Mouse (Mus musculus) lung, postnatal 0 days (tissue): ENCODE results near the gene Tada2a. TPM values are rescaled to one million over a fixed set of nuclear protein-coding genes. Genes with fewer than 3 reads are reported as not detected.

Experiments
- ATAC-seq: fragments of 200-750 bp; cut with Nextera tagmentation; 2 replicates; pipeline ENCODE4 v1.8.0; 2017; ENCODE audit warnings: moderate library complexity
- DNase-seq: peaks from one replicate; pipeline ENCODE4 v3.0.0-alpha.2; 2016; ENCODE audit warnings: low spot score
- H3K27ac ChIP-seq: fragments of 300-500 bp; sonication (generic); 2 replicates; pipeline ENCODE4 v1.5.1; 2014; ENCODE audit warnings: antibody characterized with exemption, mild to moderate bottlenecking, low read length, mixed read lengths
- H3K27me3 ChIP-seq: fragments of 300-500 bp; sonication (generic); replicated peaks from 2 replicates; pipeline ENCODE4 v1.6.1; 2014; ENCODE audit warnings: low read length, mixed read lengths; ENCODE audit not compliant: insufficient read depth
- H3K36me3 ChIP-seq: fragments of 300-500 bp; sonication (generic); 2 replicates; pipeline ENCODE4 v1.6.1; 2014; ENCODE audit warnings: low read length, mixed read lengths; ENCODE audit not compliant: insufficient read depth
- H3K4me1 ChIP-seq: fragments of 300-500 bp; sonication (generic); 2 replicates; pipeline ENCODE4 v1.6.1; 2014; ENCODE audit warnings: antibody characterized with exemption, low read depth, low read length, mixed read lengths; ENCODE audit not compliant: insufficient read depth
- H3K4me2 ChIP-seq: fragments of 300-500 bp; sonication (generic); replicated peaks from 2 replicates; pipeline ENCODE4 v1.6.1; 2014; ENCODE audit warnings: low read depth, mild to moderate bottlenecking, low read length, moderate library complexity, mixed read lengths
- H3K4me3 ChIP-seq: fragments of 300-500 bp; sonication (generic); 2 replicates; pipeline ENCODE4 v1.5.1; 2014; ENCODE audit warnings: low read depth, low read length
- H3K9ac ChIP-seq: fragments of 300-500 bp; sonication (generic); replicated peaks from 2 replicates; pipeline ENCODE4 v1.6.1; 2014; ENCODE audit warnings: low read depth, mild to moderate bottlenecking
- H3K9me3 ChIP-seq: fragments of 300-500 bp; sonication (generic); 2 replicates; pipeline ENCODE4 v1.6.1; 2016; ENCODE audit warnings: low read length, mixed read lengths
- CTCF ChIP-seq: IDR thresholded peaks from 2 replicates; pipeline ENCODE4 v1.5.1; 2016; ENCODE audit warnings: antibody characterized with exemption, mild to moderate bottlenecking
- EP300 ChIP-seq: IDR thresholded peaks from 2 replicates; pipeline ENCODE4 v1.6.1; 2016; ENCODE audit warnings: antibody characterized with exemption, mild to moderate bottlenecking, control low read depth
- WGBS: fragments of 180-500 bp; shearing (Covaris S2); extraction: QIAGEN DNeasy Blood & Tissue Kit; methylation state at CpG from one replicate; pipeline ENCODE4 v1.1.7; 2014; 5-methylcytosine and 5-hydroxymethylcytosine counted together
- polyA plus RNA-seq: library from polyadenylated mRNA; unstranded; fragments of >200 nt; fragmentation: Nextera tagmentation; extraction: Ambion mirVana; gene quantifications from 2 replicates; pipeline ENCODE4 v1.2.1, GENCODE M21; 2015

Tada2a gene
- polyA plus RNA-seq, 1 experiment from 2014 or later, result 15.0 TPM

DNA sequence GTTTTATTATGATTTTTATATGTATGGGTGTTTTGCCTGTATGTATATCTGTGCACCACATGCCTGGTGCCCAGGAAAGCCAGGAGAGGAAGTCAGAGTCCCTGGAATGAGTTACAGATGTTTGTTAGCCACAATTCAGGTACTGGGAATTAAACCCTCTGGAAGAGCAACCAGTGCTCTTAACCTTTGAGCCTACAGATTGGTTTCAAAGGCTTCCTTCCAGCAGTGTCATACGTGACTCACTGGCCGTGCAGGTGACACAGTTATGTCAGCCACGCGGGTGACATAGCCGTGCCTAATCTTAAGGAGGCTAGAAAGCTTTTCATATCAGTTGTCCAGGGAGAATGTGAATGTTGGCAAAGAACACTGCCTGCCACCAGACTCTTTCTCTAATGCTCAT is 95.7 kb downstream of the Tada2a start:
- Histone ChIP-seq H3K27me3 (no peaks in the 10 kb centered on the region), H3K9me3 (no peaks in the 10 kb centered on the region), H3K4me2 (no peak overlapping the region), H3K4me3 (no peak overlapping the region), H3K27ac (no peak overlapping the region), H3K36me3 (no peaks in the 10 kb centered on the region; the same call in 1 of the 2 replicates), H3K4me1 (no peaks in the 10 kb centered on the region), H3K9ac (no peak overlapping the region)
- 75% methylated on average over 5 of the region's 5 CpGs for WGBS
- no peak for ATAC-seq
- TF ChIP-seq CTCF (no peak), EP300 (no peak)
- DNase-seq, result no peak

DNA sequence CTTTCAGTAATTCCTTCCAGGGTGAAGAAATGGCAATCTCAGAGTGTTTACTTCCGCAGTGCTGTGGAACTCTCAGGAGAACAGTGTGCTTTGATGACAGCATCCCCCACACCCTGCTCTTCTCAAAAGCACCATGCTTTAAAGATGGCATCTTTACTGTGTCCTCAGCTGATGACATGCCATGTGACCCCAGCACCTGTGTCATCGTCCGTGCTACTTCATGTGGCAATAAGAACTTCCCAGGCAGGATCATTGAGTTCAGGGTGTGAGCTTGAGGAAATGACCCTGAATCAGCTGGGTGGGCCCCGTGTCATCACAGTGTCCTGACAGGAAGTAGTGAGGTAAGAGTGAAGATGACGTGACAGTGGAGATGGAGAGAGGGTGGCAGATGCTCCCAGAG is 96.8 kb downstream of the Tada2a start:
- TF ChIP-seq CTCF, result no peak
- TF ChIP-seq EP300, result no peak
- ATAC-seq (no peak), DNase-seq (no peak)
- H3K4me2 ChIP-seq, result no peak overlapping the region
- no peak overlapping the region for H3K27ac ChIP-seq
- H3K9me3 ChIP-seq, result no peaks in the 10 kb centered on the region
- no peaks in the 10 kb centered on the region; the same call in 1 of the 2 replicates for H3K36me3 ChIP-seq
- no peak overlapping the region for H3K4me3 ChIP-seq
- H3K9ac ChIP-seq, result no peak overlapping the region
- H3K4me1 ChIP-seq, result no peaks in the 10 kb centered on the region
- no peaks in the 10 kb centered on the region for H3K27me3 ChIP-seq
- WGBS, result 73% methylated on average over 5 of the region's 5 CpGs

DNA sequence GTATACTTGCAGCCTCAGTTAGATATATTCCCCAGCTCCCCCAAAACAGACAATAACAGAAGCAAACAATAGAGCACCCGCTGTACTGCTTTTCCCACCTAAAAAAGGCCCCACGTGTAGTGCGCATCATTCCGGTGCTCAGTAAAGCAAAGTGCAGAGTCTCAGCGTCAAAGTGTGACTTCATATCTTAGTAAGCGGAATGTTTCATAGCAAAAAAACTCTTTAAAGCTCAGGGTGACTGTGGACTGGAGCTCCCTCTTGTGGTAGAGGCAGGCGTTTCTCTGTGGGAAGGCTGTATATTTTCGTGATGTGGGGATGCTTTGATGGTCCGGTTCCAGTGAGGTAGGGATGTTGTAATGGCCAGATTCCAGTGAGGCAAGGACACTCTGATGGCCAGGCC is 97.4 kb downstream of the Tada2a start:
- Histone ChIP-seq H3K9ac (no peak overlapping the region), H3K36me3 (peaks cover 3% of the 10 kb centered on the region; the same call in 1 of the 2 replicates), H3K27ac (no peak overlapping the region), H3K4me1 (no peaks in the 10 kb centered on the region), H3K9me3 (no peaks in the 10 kb centered on the region), H3K4me3 (no peak overlapping the region), H3K27me3 (no peaks in the 10 kb centered on the region), H3K4me2 (no peak overlapping the region)
- WGBS, result 44% methylated on average over 9 of the region's 9 CpGs
- DNase-seq (peak; percentile 74), ATAC-seq (no peak)
- TF ChIP-seq EP300, result no peak
- TF ChIP-seq CTCF, result peak; percentile 85

Other genes starting within 250 kb of the Tada2a start
- gene Ddx52, start 187.5 kb downstream of the Tada2a start, polyA plus RNA-seq, result 23.0 and 23.3 TPM in 2 replicates
- gene Synrg, start 165.2 kb downstream of the Tada2a start, polyA plus RNA-seq, result 7.4 and 8.8 TPM in 2 replicates
- 66.7 and 69.2 TPM in 2 replicates for gene Dusp14, start 60.3 kb downstream of the Tada2a start, polyA plus RNA-seq
- 6.5 and 7.9 TPM in 2 replicates for gene Acaca, start 72 bp upstream of the Tada2a start, polyA plus RNA-seq
- not detected in 2 replicates for gene Gm11437, start 37.9 kb upstream of the Tada2a start, polyA plus RNA-seq